18 mouse cellular contexts compared by ENCODE assay signal in genomic region chr9:32312208-32312607, GRCm38 (mm10). TPM values are rescaled to one million over a fixed set of nuclear protein-coding genes. Genes with fewer than 3 reads are reported as not detected.
DNase-seq lines count a peak whose midpoint lies in the region; ATAC-seq and TF ChIP-seq lines count a peak whose summit lies in the region.
"Had no signal": no experiment of that assay in that cellular context is flagged by ENCODE, and none has a peak within 500 bp of the region (broad histone marks: within the 10 kb centered on the region; RNA-seq: fewer than 3 reads in every experiment).

No protein-coding gene starts in this region.

- H3K36me3 ChIP-seq in forebrain, postnatal 0 days (ENCODE audit: insufficient read depth), result no peaks in the 10 kb centered on the region
- H3K36me3 ChIP-seq in forebrain, embryonic 11.5 days (ENCODE audit: control insufficient read depth, insufficient read depth, low read length), result no peaks in the 10 kb centered on the region
- H3K36me3 ChIP-seq in hindbrain, embryonic 15.5 days, result no peaks in the 10 kb centered on the region
- H3K36me3 ChIP-seq in hindbrain, embryonic 10.5 days, result no peaks in the 10 kb centered on the region
- H3K36me3 ChIP-seq in lung, embryonic 16.5 days (ENCODE audit: control insufficient read depth, insufficient read depth, low read length), result no peaks in the 10 kb centered on the region
- H3K36me3 ChIP-seq in limb, embryonic 13.5 days, result no peaks in the 10 kb centered on the region
- H3K36me3 ChIP-seq: liver, embryonic 15.5 days had no signal

- 66% methylated on average over 4 of the region's 4 CpGs for WGBS in forebrain, postnatal 0 days
- 83% methylated on average over 4 of the region's 4 CpGs for WGBS in forebrain, embryonic 11.5 days
- 63% methylated on average over 4 of the region's 4 CpGs for WGBS in hindbrain, embryonic 15.5 days
- WGBS in hindbrain, embryonic 10.5 days, result 79% methylated on average over 4 of the region's 4 CpGs
- WGBS in lung, embryonic 16.5 days, result 29% methylated on average over 4 of the region's 4 CpGs
- whole genome bisulfite sequencing in limb, embryonic 13.5 days, result 77% methylated on average over 4 of the region's 4 CpGs

- no peak overlapping the region for H3K27ac ChIP-seq in forebrain, postnatal 0 days (ENCODE audit: low read depth, low read length)
- no peak overlapping the region for H3K27ac ChIP-seq in forebrain, embryonic 11.5 days (ENCODE audit: low read depth, low read length)
- H3K27ac ChIP-seq in hindbrain, embryonic 15.5 days (replicated peaks), result peak overlapping the region; percentile 25; the same call in 1 of the 2 replicates
- no peak overlapping the region for H3K27ac ChIP-seq in hindbrain, embryonic 10.5 days
- H3K27ac ChIP-seq in lung, embryonic 16.5 days (ENCODE audit: low read length), result no peak overlapping the region; the same call in 1 of the 2 replicates
- H3K27ac ChIP-seq in limb, embryonic 13.5 days, result no peak overlapping the region
- H3K27ac ChIP-seq: forebrain, embryonic 13.5 days; gastrocnemius, adult 2 months; liver, embryonic 15.5 days had no signal

- no peak overlapping the region for H3K4me3 ChIP-seq in forebrain, postnatal 0 days (ENCODE audit: low read depth, low read length)
- no peak overlapping the region for H3K4me3 ChIP-seq in forebrain, embryonic 11.5 days (ENCODE audit: low read depth, low read length)
- no peak overlapping the region for H3K4me3 ChIP-seq in hindbrain, embryonic 15.5 days
- H3K4me3 ChIP-seq in hindbrain, embryonic 10.5 days, result no peak overlapping the region
- no peak overlapping the region for H3K4me3 ChIP-seq in lung, embryonic 16.5 days (ENCODE audit: low read length)
- H3K4me3 ChIP-seq in limb, embryonic 13.5 days, result no peak overlapping the region
- H3K4me3 ChIP-seq: forebrain, embryonic 13.5 days; gastrocnemius, adult 2 months; liver, embryonic 15.5 days had no signal

- ATAC-seq in forebrain, postnatal 0 days, result no peak; the same call in 1 of the 2 replicates
- no peak for ATAC-seq in forebrain, embryonic 11.5 days (replicated peaks; ENCODE audit: low FRiP score)
- ATAC-seq in hindbrain, embryonic 15.5 days (ENCODE audit: low FRiP score, low read depth), result no peak
- ATAC-seq in lung, embryonic 16.5 days (ENCODE audit: low read depth), result no peak
- ATAC-seq in limb, embryonic 13.5 days (ENCODE audit: low FRiP score, low read depth), result no peak
- ATAC-seq: activated CD4-positive, CD25-positive, alpha-beta regulatory T cell, adult 4 months had no signal

- H3K4me2 ChIP-seq in forebrain, postnatal 0 days (ENCODE audit: low read depth), result peak overlapping the region; percentile 24; the same call in 1 of the 2 replicates
- no peak overlapping the region for H3K4me2 ChIP-seq in forebrain, embryonic 11.5 days (ENCODE audit: low read depth, low read length, severe bottlenecking)
- peak overlapping the region; percentile 37 for H3K4me2 ChIP-seq in hindbrain, embryonic 15.5 days
- peak overlapping the region; percentile 19 for H3K4me2 ChIP-seq in lung, embryonic 16.5 days (ENCODE audit: low read depth, low read length)
- H3K4me2 ChIP-seq in limb, embryonic 13.5 days (replicated peaks), result peak overlapping the region; percentile 23; the same call in 1 of the 2 replicates
- H3K4me2 ChIP-seq: forebrain, embryonic 13.5 days; liver, embryonic 15.5 days had no signal

- H3K9me3 ChIP-seq in forebrain, postnatal 0 days (ENCODE audit: low read length), result no peaks in the 10 kb centered on the region
- H3K9me3 ChIP-seq in forebrain, embryonic 11.5 days (ENCODE audit: control insufficient read depth, low read length), result no peaks in the 10 kb centered on the region
- no peaks in the 10 kb centered on the region for H3K9me3 ChIP-seq in hindbrain, embryonic 15.5 days
- H3K9me3 ChIP-seq in hindbrain, embryonic 10.5 days, result no peaks in the 10 kb centered on the region
- no peaks in the 10 kb centered on the region for H3K9me3 ChIP-seq in lung, embryonic 16.5 days (ENCODE audit: control insufficient read depth, low read length)
- H3K9me3 ChIP-seq in limb, embryonic 13.5 days, result no peaks in the 10 kb centered on the region
- H3K9me3 ChIP-seq: forebrain, embryonic 13.5 days; liver, embryonic 15.5 days had no signal

- H3K4me1 ChIP-seq in forebrain, postnatal 0 days (ENCODE audit: insufficient read depth), result no peaks in the 10 kb centered on the region
- no peaks in the 10 kb centered on the region for H3K4me1 ChIP-seq in forebrain, embryonic 11.5 days (replicated peaks; ENCODE audit: control insufficient read depth, insufficient read depth, low read length)
- H3K4me1 ChIP-seq in hindbrain, embryonic 15.5 days (replicated peaks), result peaks cover 14% of the 10 kb centered on the region
- H3K4me1 ChIP-seq in hindbrain, embryonic 10.5 days (replicated peaks), result peaks cover 14% of the 10 kb centered on the region
- H3K4me1 ChIP-seq in lung, embryonic 16.5 days (replicated peaks; ENCODE audit: control insufficient read depth, insufficient read depth, low read length), result peaks cover 11% of the 10 kb centered on the region
- peaks cover 8% of the 10 kb centered on the region; the same call in 1 of the 2 replicates for H3K4me1 ChIP-seq in limb, embryonic 13.5 days
- H3K4me1 ChIP-seq: liver, embryonic 15.5 days had no signal

- no peaks in the 10 kb centered on the region for H3K27me3 ChIP-seq in forebrain, postnatal 0 days (ENCODE audit: insufficient read depth, low read length)
- no peaks in the 10 kb centered on the region for H3K27me3 ChIP-seq in forebrain, embryonic 11.5 days (ENCODE audit: control insufficient read depth, insufficient read depth, low read length)
- no peaks in the 10 kb centered on the region for H3K27me3 ChIP-seq in hindbrain, embryonic 15.5 days
- no peaks in the 10 kb centered on the region for H3K27me3 ChIP-seq in hindbrain, embryonic 10.5 days (ENCODE audit: insufficient read depth, poor library complexity, severe bottlenecking)
- no peaks in the 10 kb centered on the region for H3K27me3 ChIP-seq in lung, embryonic 16.5 days (ENCODE audit: control insufficient read depth, insufficient read depth, low read depth, low read length)
- 0 out of 2 replicates have a peak, but pooled peaks cover 5% of the 10 kb centered on the region for H3K27me3 ChIP-seq in limb, embryonic 13.5 days
- H3K27me3 ChIP-seq: forebrain, embryonic 13.5 days; liver, embryonic 15.5 days had no signal

- no peak for DNase-seq in forebrain, postnatal 0 days
- DNase-seq in forebrain, embryonic 11.5 days (ENCODE audit: low spot score), result no peak
- DNase-seq in hindbrain, embryonic 10.5 days (ENCODE audit: low spot score), result no peak
- no peak for DNase-seq in lung, postnatal 25 days (ENCODE audit: low spot score)
- DNase-seq in right cerebral cortex, postnatal 25 days, result no peak
- DNase-seq: adrenal gland, postnatal 25 days; cerebellum, adult 8-10 months; gastrocnemius, adult 2 months; kidney, adult 18-20 months; spleen, adult 18-20 months; thymus, postnatal 4 days had no signal

- TF ChIP-seq CTCF in forebrain, postnatal 0 days (IDR thresholded peaks at IDR 0.05; ENCODE audit: low read depth), result no peak

- H3K9ac ChIP-seq in forebrain, postnatal 0 days, result no peak overlapping the region
- no peak overlapping the region for H3K9ac ChIP-seq in forebrain, embryonic 11.5 days (ENCODE audit: low read length)
- H3K9ac ChIP-seq in hindbrain, embryonic 15.5 days, result no peak overlapping the region
- H3K9ac ChIP-seq in lung, embryonic 16.5 days (ENCODE audit: low read length), result no peak overlapping the region
- no peak overlapping the region for H3K9ac ChIP-seq in limb, embryonic 13.5 days
- H3K9ac ChIP-seq: forebrain, embryonic 13.5 days; liver, embryonic 15.5 days had no signal

RNA-seq across cellular contexts. Expression of gene Kcnj5, which starts 31.9 kb away (rescaled TPM):
- total RNA-seq in forebrain, postnatal 0 days (2014; rRNA removed), result 1.2 and 2.8 TPM in 2 replicates
- 0.45 and 0.88 TPM in 2 replicates for polyA plus RNA-seq in forebrain, postnatal 0 days (2015; fragmentation: Nextera tagmentation; extraction: Ambion mirVana)
- 0.88 and 1.1 TPM in 2 replicates for polyA plus RNA-seq in forebrain, embryonic 11.5 days (2014; fragmentation: Nextera tagmentation; extraction: Ambion mirVana)
- 0.52 and 0.77 TPM in 2 replicates for polyA plus RNA-seq in hindbrain, embryonic 15.5 days (2015; fragmentation: Nextera tagmentation; extraction: Ambion mirVana)
- polyA plus RNA-seq in hindbrain, embryonic 10.5 days (2016; fragmentation: Nextera tagmentation; extraction: Ambion mirVana), result 0.35 and 0.46 TPM in 2 replicates
- polyA plus RNA-seq in lung, embryonic 16.5 days (2015; fragmentation: Nextera tagmentation; extraction: Ambion mirVana), result 1.9 and 2.7 TPM in 2 replicates
- polyA plus RNA-seq in limb, embryonic 13.5 days (2015; fragmentation: Nextera tagmentation; extraction: Ambion mirVana), result 0.19 and 0.23 TPM in 2 replicates
- total RNA-seq: gastrocnemius, adult 2 months; monocyte, adult 5-6 weeks had no signal
- polyA plus RNA-seq: activated CD4-positive, CD25-positive, alpha-beta regulatory T cell, adult 4 months had no signal
